ENCODE assay signal across 8 mouse cellular contexts in the genomic region with DNA sequence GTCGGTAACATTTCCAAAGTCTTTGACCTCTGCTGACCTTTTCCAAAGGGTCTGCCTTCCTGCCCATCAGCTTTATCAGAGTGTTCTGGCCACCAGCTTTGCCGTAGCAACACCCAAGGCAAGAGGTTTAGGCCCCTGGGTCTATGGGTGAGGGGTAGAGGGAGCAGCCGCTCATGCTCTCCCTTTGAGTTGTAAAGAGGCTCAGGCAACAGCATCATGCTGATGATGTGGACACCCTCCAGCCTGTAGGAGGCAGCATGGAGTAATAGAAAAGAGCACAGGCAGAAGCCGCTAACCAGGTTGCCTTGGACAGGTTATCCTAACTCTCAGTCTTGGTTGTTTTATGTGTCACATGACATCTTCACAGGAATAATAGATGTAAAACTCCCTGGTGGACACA.
DNase-seq lines count a peak whose midpoint lies in the region; ATAC-seq and TF ChIP-seq lines count a peak whose summit lies in the region.

No protein-coding gene starts in this region.

- ATAC-seq in lung, embryonic 14.5 days (ENCODE audit: insufficient read depth), result no peak

- peak; percentile 57 for TF ChIP-seq CTCF in lung, embryonic 14.5 days (IDR thresholded peaks at IDR 0.05; ENCODE audit: low read depth)

- no peak overlapping the region for H3K4me3 ChIP-seq in lung, embryonic 14.5 days (ENCODE audit: low read depth, low read length)

- no peaks in the 10 kb centered on the region for H3K9me3 ChIP-seq in lung, embryonic 14.5 days (ENCODE audit: low read depth, low read length)

- no peak overlapping the region for H3K9ac ChIP-seq in lung, embryonic 14.5 days

- H3K4me2 ChIP-seq in lung, embryonic 14.5 days, result no peak overlapping the region

- peak; percentile 35 for DNase-seq in gastrocnemius, adult 18-20 months (ENCODE audit: low spot score)
- no peak for DNase-seq in gastrocnemius, postnatal 4 days (ENCODE audit: low spot score in 2 of 2)
- peak; percentile 2 to 4 for DNase-seq in spleen, postnatal 36 days (ENCODE audit: low spot score in 2 of 2)
- DNase-seq in spleen, postnatal 14 days (ENCODE audit: low spot score in 2 of 2), result no peak
- peak; percentile 14 for DNase-seq in embryo, embryonic 11.5 days (ENCODE audit: low read depth, low spot score)
- DNase-seq in lung, embryonic 14.5 days, result peak; percentile 49
- DNase-seq in thymus, postnatal 36 days, result peak; percentile 44 to 48
- no peak for DNase-seq in frontal cortex, postnatal 36 days (ENCODE audit: low spot score in 2 of 2)

- H3K36me3 ChIP-seq in lung, embryonic 14.5 days (ENCODE audit: insufficient read depth), result no peaks in the 10 kb centered on the region

- H3K27me3 ChIP-seq in lung, embryonic 14.5 days (ENCODE audit: insufficient read depth, low read length), result no peaks in the 10 kb centered on the region

- H3K27ac ChIP-seq in lung, embryonic 14.5 days (ENCODE audit: low read depth), result no peak overlapping the region

- WGBS in lung, embryonic 14.5 days, result 62% methylated on average over 4 of the region's 4 CpGs

- H3K4me1 ChIP-seq in lung, embryonic 14.5 days (ENCODE audit: insufficient read depth), result no peaks in the 10 kb centered on the region

Comparison
In these comparisons a context has a peak if more than half of its experiments do, and no peak if none do; other contexts are left out.
1. DNase-seq: peak in gastrocnemius, adult 18-20 months (single experiment), spleen, postnatal 36 days (2 of 2), embryo, embryonic 11.5 days (single experiment), lung, embryonic 14.5 days (single experiment) and thymus, postnatal 36 days (2 of 2); none in gastrocnemius, postnatal 4 days (0 of 2), spleen, postnatal 14 days (0 of 2) and frontal cortex, postnatal 36 days (0 of 2).